Mouse (Mus musculus): ENCODE data around the gene Olfr543.
A peak's percentile ranks its signal among the peaks of the same experiment; 100 is the strongest.

Gene Olfr543

DNA sequence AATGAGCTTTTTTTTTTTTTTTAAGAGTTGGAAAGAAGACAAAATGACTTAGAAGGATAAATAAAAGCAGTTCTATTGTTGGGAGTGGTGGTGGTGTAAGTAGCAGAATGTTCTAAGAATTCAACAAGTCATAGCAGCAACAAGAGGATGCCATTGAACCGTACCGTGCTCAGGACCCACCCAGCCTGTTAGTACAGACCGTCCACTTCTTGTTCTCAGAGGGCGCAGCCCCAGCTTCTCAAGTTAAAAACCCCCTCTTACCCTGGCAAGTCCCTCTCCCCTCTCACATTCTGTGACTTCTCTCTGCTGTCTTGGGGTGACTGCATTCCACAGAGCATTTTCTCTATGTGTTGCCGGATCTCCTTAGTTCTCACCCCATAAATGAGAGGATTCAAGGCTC is 4.9 kb downstream of the Olfr543 start:
- DNase-seq (ENCODE audit: low spot score) = no peak

DNA sequence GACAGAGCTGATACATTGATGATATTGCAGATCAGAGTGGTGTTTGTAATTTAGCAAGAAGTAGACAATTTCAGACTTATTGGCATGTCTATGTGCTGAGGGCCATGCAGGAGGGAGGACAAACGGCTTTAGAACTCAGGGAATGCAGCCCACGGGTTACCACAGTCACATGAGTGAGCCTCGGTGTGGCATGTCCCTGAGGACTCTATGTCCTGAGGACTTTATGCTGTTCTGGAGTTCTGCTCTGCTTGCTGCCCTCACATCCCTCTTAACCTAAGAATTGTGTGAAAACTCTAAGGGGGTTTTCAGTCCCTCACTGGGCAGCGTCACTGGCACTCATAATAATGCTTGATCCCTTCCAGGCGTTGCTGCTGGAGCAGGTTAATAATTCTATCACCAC is 8.8 kb downstream of the Olfr543 start:
- DNase-seq (ENCODE audit: low spot score) = no peak

GRCm38 (mm10) chr7:102467566-102467965 is 13.9 kb downstream of the Olfr543 start:
- DNase-seq (ENCODE audit: low spot score) = no peak

DNA sequence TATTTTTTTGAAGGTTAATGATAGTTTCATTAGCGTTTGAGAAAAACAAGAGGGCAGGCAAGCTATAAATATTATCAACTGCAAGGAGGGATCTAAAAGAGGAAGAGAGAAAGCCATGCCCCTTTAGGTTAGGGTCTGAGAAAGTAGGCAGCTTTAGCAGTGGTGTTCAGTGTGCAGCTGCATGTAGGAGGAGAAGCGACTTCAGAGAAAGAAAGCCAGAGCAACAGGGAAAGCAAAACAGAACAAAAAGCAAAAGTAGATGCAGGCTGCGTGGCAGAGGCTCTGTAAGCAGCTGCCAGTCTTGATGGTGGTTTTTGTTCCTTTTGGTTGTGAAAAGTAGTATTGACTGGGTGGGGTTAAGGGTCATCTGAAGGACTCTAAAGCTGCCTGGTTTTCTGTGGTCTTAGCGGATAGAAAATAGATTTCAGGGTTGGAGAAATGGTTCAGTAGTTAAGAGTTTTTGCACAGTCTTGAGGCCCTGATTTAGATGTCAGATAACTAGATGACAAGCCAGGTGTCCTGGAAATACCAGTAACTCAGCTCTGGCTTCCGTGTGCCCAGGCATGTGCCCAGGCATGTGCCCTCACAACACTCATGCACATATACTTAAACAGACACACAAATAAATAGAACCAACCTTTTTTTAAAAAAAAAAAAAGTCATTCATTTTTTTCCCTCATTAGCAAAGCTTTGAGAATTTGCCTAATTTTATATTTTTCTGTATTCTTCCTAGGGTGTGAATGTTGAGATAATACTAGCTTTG is 22.7 kb downstream of the Olfr543 start:
- DNase-seq (ENCODE audit: low spot score) = no peak

- no peak for DNase-seq (ENCODE audit: low spot score)
These were observed 35.0 kb downstream of the Olfr543 start for GRCm38 (mm10) chr7:102446438-102446837.

DNA sequence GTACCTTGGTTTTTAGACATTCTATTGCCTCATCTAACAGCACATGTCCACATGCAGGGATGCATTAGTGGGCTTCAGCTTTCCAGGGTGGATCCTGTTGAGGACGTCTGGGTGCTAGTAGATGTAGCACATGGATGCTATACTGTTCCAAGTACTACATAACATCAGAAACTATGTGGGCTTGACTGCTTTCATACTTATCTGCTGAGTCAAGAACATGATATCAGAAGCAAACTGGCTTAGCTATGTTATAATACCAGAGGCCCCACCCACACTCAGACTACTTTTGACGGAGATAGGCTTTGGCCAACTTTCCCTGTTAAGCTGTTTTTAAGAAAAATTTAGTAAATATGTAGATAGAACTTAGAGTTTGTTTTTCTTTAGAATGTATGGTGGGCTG is 37.2 kb downstream of the Olfr543 start:
- no peak for DNase-seq (ENCODE audit: low spot score)

DNA sequence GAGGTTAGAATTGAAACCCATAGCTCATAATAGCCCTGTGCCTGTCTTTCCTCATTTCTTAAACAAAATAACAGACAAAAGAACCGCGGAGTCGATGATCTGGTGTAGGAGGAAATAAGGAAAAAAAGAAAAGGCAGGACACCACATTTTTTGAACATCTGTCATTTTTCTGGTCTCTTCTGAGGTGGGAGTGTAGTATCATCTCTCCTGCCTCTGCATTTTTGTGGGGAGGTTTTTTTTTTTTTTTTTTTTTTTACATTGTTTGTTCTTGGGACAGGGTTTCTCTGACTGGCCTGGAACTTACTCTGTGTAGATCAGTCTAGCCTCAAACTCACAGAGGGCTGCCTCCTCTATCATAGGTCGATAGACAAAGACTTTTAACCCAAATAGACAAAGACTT is 39.0 kb downstream of the Olfr543 start:
- no peak for DNase-seq (ENCODE audit: low spot score)

- DNase-seq (ENCODE audit: low spot score) = peak; percentile 99
These were observed 39.7 kb downstream of the Olfr543 start, which contains the start of gene Rrm1 for GRCm38 (mm10) chr7:102441657-102442391. Rrm1 (plus strand) TSS chr7:102441695.

- DNase-seq (ENCODE audit: low spot score) = no peak
These were observed 40.4 kb downstream of the Olfr543 start for GRCm38 (mm10) chr7:102440822-102441656.

DNA sequence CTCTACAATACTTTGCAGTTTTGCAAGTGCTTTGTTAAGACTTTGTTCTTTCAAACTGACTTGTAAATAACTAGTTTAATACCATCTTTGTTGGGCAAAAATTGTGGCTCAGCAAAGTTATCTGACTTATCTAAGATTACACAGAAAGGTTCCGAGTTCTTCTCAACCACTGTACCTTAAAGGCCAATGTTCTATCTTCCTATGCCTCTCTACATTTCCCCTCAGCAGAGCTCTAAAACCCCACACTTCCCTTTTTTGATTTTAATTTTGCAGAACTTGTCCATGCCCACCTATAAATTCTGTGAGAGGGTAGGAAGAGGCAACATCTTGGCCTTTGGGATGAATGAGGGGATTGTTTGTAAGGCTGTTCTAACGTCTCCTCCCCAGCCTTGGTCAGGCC is 47.1 kb downstream of the Olfr543 start:
- DNase-seq (ENCODE audit: low spot score) = no peak

Measured in embryo, embryonic 10 days (tissue).